Mouse (Mus musculus) heart, embryonic 12.5 days (tissue): Measurements from ENCODE around the gene Trim25. TPM values are rescaled to one million over a fixed set of nuclear protein-coding genes. Genes with fewer than 3 reads are reported as not detected.
A peak's percentile ranks its signal among the peaks of the same experiment; 100 is the strongest.
"Not testable (repeated sequence)": the region's sequence is repeated elsewhere in the genome, so short reads cannot be mapped to it uniquely, and the experiment has no call there.

Source experiments
- ATAC-seq: fragments of 200-750 bp; cut with Nextera tagmentation; 2 replicates; pipeline ENCODE4 v1.8.0; 2017; ENCODE audit warnings: moderate TSS enrichment, moderate library complexity; ENCODE audit not compliant: insufficient number of reproducible peaks, low FRiP score
- H3K27ac ChIP-seq: fragments of 300-500 bp; sonication (generic); 2 replicates; pipeline ENCODE4 v1.5.1; 2016; ENCODE audit warnings: mild to moderate bottlenecking, moderate library complexity; ENCODE audit not compliant: poor library complexity, severe bottlenecking
- H3K27me3 ChIP-seq: fragments of 300-500 bp; sonication (generic); replicated peaks from 2 replicates; pipeline ENCODE4 v1.6.1; 2016; ENCODE audit warnings: mild to moderate bottlenecking, moderate library complexity
- H3K36me3 ChIP-seq: fragments of 300-500 bp; sonication (generic); 2 replicates; pipeline ENCODE4 v1.6.1; 2016; ENCODE audit warnings: mild to moderate bottlenecking, moderate library complexity
- H3K4me1 ChIP-seq: fragments of 300-500 bp; sonication (generic); replicated peaks from 2 replicates; pipeline ENCODE4 v1.6.1; 2016; ENCODE audit warnings: mild to moderate bottlenecking
- H3K4me2 ChIP-seq: fragments of 300-500 bp; sonication (generic); 2 replicates; pipeline ENCODE4 v1.6.1; 2016; ENCODE audit warnings: mild to moderate bottlenecking, moderate library complexity
- H3K4me3 ChIP-seq: fragments of 300-500 bp; sonication (generic); 2 replicates; pipeline ENCODE4 v1.5.1; 2016; ENCODE audit warnings: mild to moderate bottlenecking
- H3K9ac ChIP-seq: fragments of 300-500 bp; sonication (generic); 2 replicates; pipeline ENCODE4 v1.6.1; 2016; ENCODE audit warnings: mild to moderate bottlenecking, moderate library complexity
- H3K9me3 ChIP-seq: fragments of 300-500 bp; sonication (generic); replicated peaks from 2 replicates; pipeline ENCODE4 v1.6.1; 2016; ENCODE audit warnings: mild to moderate bottlenecking, moderate library complexity
- WGBS: fragments of 180-500 bp; shearing (Covaris S2); methylation state at CpG from one replicate; pipeline ENCODE4 v1.1.7; 2016; 5-methylcytosine and 5-hydroxymethylcytosine counted together
- polyA plus RNA-seq: library from polyadenylated mRNA; unstranded; fragments of >200 nt; fragmentation: Nextera tagmentation; extraction: Ambion mirVana; gene quantifications from 2 replicates; pipeline ENCODE4 v1.2.1, GENCODE M21; 2016

Gene Trim25
- polyA plus RNA-seq, 1 experiment from 2014 or later: 15.3 TPM

- Histone ChIP-seq H3K27me3 (no peaks in the 10 kb centered on the region), H3K9ac (no peak overlapping the region), H3K9me3 (no peaks in the 10 kb centered on the region), H3K36me3 (peaks cover 7% of the 10 kb centered on the region), H3K4me2 (no peak overlapping the region), H3K4me1 (peaks cover 9% of the 10 kb centered on the region; the same call in 1 of the 2 replicates), H3K27ac (no peak overlapping the region), H3K4me3 (no peak overlapping the region)
- ATAC-seq: no peak
- WGBS: 85% methylated on average over 2 of the region's 2 CpGs
These were observed 3.6 kb upstream of the Trim25 start for GRCm38 (mm10) chr11:88995616-88996015.

GRCm38 (mm10) chr11:88996427-88996826 is 2.7 kb upstream of the Trim25 start:
- Histone ChIP-seq H3K27me3 (no peaks in the 10 kb centered on the region), H3K9me3 (no peaks in the 10 kb centered on the region), H3K27ac (peak overlapping the region; percentile 72), H3K4me1 (peaks cover 16% of the 10 kb centered on the region; the same call in 1 of the 2 replicates), H3K4me3 (no peak overlapping the region), H3K36me3 (no peaks in the 10 kb centered on the region), H3K9ac (no peak overlapping the region), H3K4me2 (peak overlapping the region; percentile 25; the same call in 1 of the 2 replicates)
- peak; percentile 8; the same call in 1 of the 2 replicates for ATAC-seq
- WGBS: 47% methylated on average over 7 of the region's 7 CpGs

- not testable (repeated sequence) for H3K27me3 ChIP-seq, H3K27ac ChIP-seq, H3K9ac ChIP-seq, H3K4me3 ChIP-seq, H3K9me3 ChIP-seq, H3K4me2 ChIP-seq, H3K36me3 ChIP-seq, ATAC-seq
- H3K4me1 ChIP-seq: peaks cover 21% of the 10 kb centered on the region
- 85% methylated on average over 5 of the region's 5 CpGs for WGBS
These were observed 1.8 kb upstream of the Trim25 start for GRCm38 (mm10) chr11:88997343-88997742.

GRCm38 (mm10) chr11:88998406-88998805 is 770 bp upstream of the Trim25 start:
- Histone ChIP-seq H3K27ac (no peak overlapping the region), H3K4me2 (peak overlapping the region; percentile 84), H3K27me3 (no peaks in the 10 kb centered on the region), H3K4me3 (no peak overlapping the region), H3K4me1 (peaks cover 30% of the 10 kb centered on the region), H3K9ac (no peak overlapping the region), H3K36me3 (no peaks in the 10 kb centered on the region), H3K9me3 (no peaks in the 10 kb centered on the region)
- 15% methylated on average over 3 of the region's 3 CpGs for WGBS
- no peak for ATAC-seq

GRCm38 (mm10) chr11:88999723-89000526 is 749 bp downstream of the Trim25 start:
- H3K4me2 ChIP-seq: peak overlapping the region; percentile 84
- peaks cover 35% of the 10 kb centered on the region for H3K4me1 ChIP-seq
- H3K27ac ChIP-seq: peak overlapping the region; percentile 34
- ATAC-seq: peak; percentile 27
- no peaks in the 10 kb centered on the region for H3K9me3 ChIP-seq
- H3K9ac ChIP-seq: peak overlapping the region; percentile 87
- H3K27me3 ChIP-seq: no peaks in the 10 kb centered on the region
- WGBS: 17% methylated on average over 33 of the region's 33 CpGs
- H3K36me3 ChIP-seq: peaks cover 4% of the 10 kb centered on the region
- H3K4me3 ChIP-seq: peak overlapping the region; percentile 78

GRCm38 (mm10) chr11:89000527-89000819 is 1.3 kb downstream of the Trim25 start:
- Histone ChIP-seq H3K36me3 (peaks cover 9% of the 10 kb centered on the region), H3K27me3 (no peaks in the 10 kb centered on the region), H3K4me1 (peaks cover 35% of the 10 kb centered on the region), H3K9ac (peak overlapping the region; percentile 87), H3K4me3 (peak overlapping the region; percentile 78), H3K27ac (0 out of 2 replicates have a peak overlapping the region, but pooled peaks have one; percentile 34), H3K4me2 (peak overlapping the region; percentile 84), H3K9me3 (no peaks in the 10 kb centered on the region)
- ATAC-seq: no peak

GRCm38 (mm10) chr11:89001569-89001968 is 2.4 kb downstream of the Trim25 start:
- WGBS: 95% methylated on average over 7 of the region's 7 CpGs
- no peak overlapping the region for H3K9ac ChIP-seq
- peak overlapping the region; percentile 78; the same call in 1 of the 2 replicates for H3K4me3 ChIP-seq
- no peak for ATAC-seq
- H3K4me1 ChIP-seq: peaks cover 35% of the 10 kb centered on the region
- H3K27ac ChIP-seq: no peak overlapping the region
- no peaks in the 10 kb centered on the region for H3K9me3 ChIP-seq
- peaks cover 20% of the 10 kb centered on the region for H3K36me3 ChIP-seq
- no peaks in the 10 kb centered on the region for H3K27me3 ChIP-seq
- peak overlapping the region; percentile 84 for H3K4me2 ChIP-seq

- WGBS: 91% methylated on average over 5 of the region's 5 CpGs
These were observed 2.9 kb downstream of the Trim25 start for GRCm38 (mm10) chr11:89002068-89002467.

GRCm38 (mm10) chr11:89002621-89003020 is 3.4 kb downstream of the Trim25 start:
- peaks cover 28% of the 10 kb centered on the region for H3K36me3 ChIP-seq
- ATAC-seq: no peak
- peak overlapping the region; percentile 46 for H3K4me2 ChIP-seq
- H3K4me3 ChIP-seq: peak overlapping the region; percentile 2; the same call in 1 of the 2 replicates
- 84% methylated on average over 5 of the region's 5 CpGs for WGBS
- peaks cover 35% of the 10 kb centered on the region for H3K4me1 ChIP-seq
- peak overlapping the region; percentile 20; the same call in 1 of the 2 replicates for H3K9ac ChIP-seq
- no peak overlapping the region for H3K27ac ChIP-seq
- H3K27me3 ChIP-seq: no peaks in the 10 kb centered on the region
- H3K9me3 ChIP-seq: no peaks in the 10 kb centered on the region

More at GRCm38 (mm10) chr11:89002068-89002467, 2.9 kb downstream of the Trim25 start:
- Histone ChIP-seq H3K27me3 (no peaks in the 10 kb centered on the region), H3K9ac (no peak overlapping the region), H3K36me3 (peaks cover 23% of the 10 kb centered on the region), H3K4me1 (peaks cover 35% of the 10 kb centered on the region), H3K9me3 (no peaks in the 10 kb centered on the region), H3K4me2 (peak overlapping the region; percentile 46), H3K4me3 (no peak overlapping the region), H3K27ac (no peak overlapping the region)
- no peak for ATAC-seq

- Histone ChIP-seq H3K4me1 (peaks cover 35% of the 10 kb centered on the region), H3K4me2 (peak overlapping the region; percentile 46), H3K9ac (no peak overlapping the region; the same call in 1 of the 2 replicates), H3K4me3 (0 out of 2 replicates have a peak overlapping the region, but pooled peaks have one; percentile 2), H3K36me3 (peaks cover 29% of the 10 kb centered on the region), H3K9me3 (no peaks in the 10 kb centered on the region), H3K27ac (no peak overlapping the region), H3K27me3 (no peaks in the 10 kb centered on the region)
- WGBS: 57% methylated on average over 6 of the region's 6 CpGs
- ATAC-seq: no peak
These were observed 3.9 kb downstream of the Trim25 start for GRCm38 (mm10) chr11:89003078-89003477.

GRCm38 (mm10) chr11:89003726-89004125 is 4.5 kb downstream of the Trim25 start:
- no peak overlapping the region for H3K27ac ChIP-seq
- no peak for ATAC-seq
- peaks cover 35% of the 10 kb centered on the region for H3K36me3 ChIP-seq
- no peak overlapping the region for H3K9ac ChIP-seq
- 78% methylated on average over 4 of the region's 4 CpGs for WGBS
- peaks cover 35% of the 10 kb centered on the region for H3K4me1 ChIP-seq
- no peak overlapping the region for H3K4me3 ChIP-seq
- H3K4me2 ChIP-seq: no peak overlapping the region
- no peaks in the 10 kb centered on the region for H3K9me3 ChIP-seq
- no peaks in the 10 kb centered on the region for H3K27me3 ChIP-seq
